Mouse (Mus musculus) intestine, postnatal 0 days (tissue): ENCODE results near the gene Gabrr1. TPM values are rescaled to one million over a fixed set of nuclear protein-coding genes. Genes with fewer than 3 reads are reported as not detected.

Experiments used
- ATAC-seq: fragments of 200-750 bp; cut with Nextera tagmentation; 2 replicates; pipeline ENCODE4 v1.8.0; 2017; ENCODE audit warnings: mild to moderate bottlenecking, moderate TSS enrichment, moderate library complexity
- H3K27ac ChIP-seq: fragments of 300-500 bp; sonication (generic); 2 replicates; pipeline ENCODE4 v1.5.1; 2014; ENCODE audit warnings: mild to moderate bottlenecking, low read depth, low read length, moderate library complexity
- H3K27me3 ChIP-seq: fragments of 300-500 bp; sonication (generic); replicated peaks from 2 replicates; pipeline ENCODE4 v1.6.1; 2014; ENCODE audit warnings: low read length, mixed read lengths; ENCODE audit not compliant: control insufficient read depth, insufficient read depth
- H3K36me3 ChIP-seq: fragments of 300-500 bp; sonication (generic); 2 replicates; pipeline ENCODE4 v1.6.1; 2014; ENCODE audit warnings: mild to moderate bottlenecking, moderate library complexity; ENCODE audit not compliant: control insufficient read depth, insufficient read depth
- H3K4me1 ChIP-seq: fragments of 300-500 bp; sonication (generic); replicated peaks from 2 replicates; pipeline ENCODE4 v1.6.1; 2014; ENCODE audit warnings: antibody characterized with exemption, low read length, mixed read lengths; ENCODE audit not compliant: control insufficient read depth, insufficient read depth
- H3K4me2 ChIP-seq: fragments of 300-500 bp; sonication (generic); replicated peaks from 2 replicates; pipeline ENCODE4 v1.6.1; 2014; ENCODE audit warnings: low read depth, mild to moderate bottlenecking, moderate library complexity
- H3K4me3 ChIP-seq: fragments of 300-500 bp; sonication (generic); 2 replicates; pipeline ENCODE4 v1.5.1; 2014; ENCODE audit warnings: low read depth, low read length
- H3K9ac ChIP-seq: fragments of 300-500 bp; sonication (generic); 2 replicates; pipeline ENCODE4 v1.6.1; 2014; ENCODE audit warnings: mild to moderate bottlenecking, low read depth, low read length
- H3K9me3 ChIP-seq: fragments of 300-500 bp; sonication (generic); 2 replicates; pipeline ENCODE4 v1.6.1; 2016; ENCODE audit warnings: mixed run types; ENCODE audit not compliant: control insufficient read depth
- CTCF ChIP-seq: sonication (generic); IDR thresholded peaks from 2 replicates; pipeline ENCODE4 v1.5.1; 2016; ENCODE audit warnings: low read depth, mild to moderate bottlenecking, control low read depth, antibody characterized with exemption, moderate library complexity
- WGBS: fragments of 180-500 bp; shearing (Covaris S2); extraction: QIAGEN DNeasy Blood & Tissue Kit; methylation state at CpG from one replicate; pipeline ENCODE4 v1.1.7; 2014; 5-methylcytosine and 5-hydroxymethylcytosine counted together
- polyA plus RNA-seq: library from polyadenylated mRNA; unstranded; fragments of >200 nt; fragmentation: Nextera tagmentation; extraction: Ambion mirVana; gene quantifications from 2 replicates; pipeline ENCODE4 v1.2.1, GENCODE M21; 2015

The Gabrr1 gene
- polyA plus RNA-seq, 1 experiment from 2014 or later, result 0.20 TPM

DNA sequence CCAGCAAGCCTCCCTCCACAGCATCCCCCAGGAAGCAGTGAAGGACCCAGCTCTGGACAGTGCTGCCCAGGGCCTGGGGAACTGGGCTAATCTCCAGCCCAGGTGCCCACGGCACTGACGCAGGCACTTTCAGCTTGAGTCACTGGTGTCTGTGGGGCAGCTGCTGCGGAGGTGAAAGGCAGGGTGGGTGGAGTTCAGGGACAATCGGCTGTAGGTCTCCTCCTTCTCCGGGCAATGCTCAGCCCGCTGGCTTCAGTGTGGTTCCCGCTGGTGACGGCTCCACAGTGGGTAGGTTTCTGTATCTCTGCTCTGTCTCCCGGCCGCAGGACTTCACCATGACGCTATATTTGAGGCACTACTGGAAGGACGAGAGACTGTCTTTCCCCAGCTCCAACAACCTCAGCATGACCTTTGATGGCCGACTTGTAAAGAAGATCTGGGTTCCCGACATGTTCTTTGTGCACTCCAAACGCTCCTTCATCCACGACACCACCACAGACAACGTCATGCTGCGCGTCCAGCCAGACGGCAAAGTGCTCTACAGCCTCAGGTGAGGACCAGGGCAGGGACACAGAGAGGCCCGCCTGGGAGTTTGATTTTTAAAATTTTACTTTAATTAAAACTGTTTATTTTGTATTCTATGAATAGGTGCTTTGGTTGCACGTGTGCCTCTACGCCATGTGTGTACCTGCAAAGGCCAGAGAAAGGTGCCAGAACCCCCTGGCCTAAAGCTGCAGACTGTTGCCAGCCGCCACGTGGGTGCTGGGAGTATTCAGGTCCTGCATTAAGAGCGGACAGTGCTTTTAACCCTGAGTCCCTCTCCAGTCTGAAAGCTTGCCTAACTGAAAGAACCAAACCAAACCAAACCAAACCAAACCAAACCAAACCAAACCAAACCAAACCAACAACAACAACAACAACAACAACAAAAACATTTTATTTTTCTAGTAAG, 20.0 kb downstream of the Gabrr1 start:
- H3K4me2 ChIP-seq, result no peak overlapping the region
- no peaks in the 10 kb centered on the region for H3K4me1 ChIP-seq
- H3K9me3 ChIP-seq, result no peaks in the 10 kb centered on the region
- 85% methylated on average over 26 of the region's 26 CpGs for WGBS
- no peak overlapping the region for H3K9ac ChIP-seq
- TF ChIP-seq CTCF, result no peak
- H3K4me3 ChIP-seq, result no peak overlapping the region
- H3K27me3 ChIP-seq, result no peaks in the 10 kb centered on the region
- H3K36me3 ChIP-seq, result no peaks in the 10 kb centered on the region
- ATAC-seq, result no peak
- no peak overlapping the region for H3K27ac ChIP-seq

DNA sequence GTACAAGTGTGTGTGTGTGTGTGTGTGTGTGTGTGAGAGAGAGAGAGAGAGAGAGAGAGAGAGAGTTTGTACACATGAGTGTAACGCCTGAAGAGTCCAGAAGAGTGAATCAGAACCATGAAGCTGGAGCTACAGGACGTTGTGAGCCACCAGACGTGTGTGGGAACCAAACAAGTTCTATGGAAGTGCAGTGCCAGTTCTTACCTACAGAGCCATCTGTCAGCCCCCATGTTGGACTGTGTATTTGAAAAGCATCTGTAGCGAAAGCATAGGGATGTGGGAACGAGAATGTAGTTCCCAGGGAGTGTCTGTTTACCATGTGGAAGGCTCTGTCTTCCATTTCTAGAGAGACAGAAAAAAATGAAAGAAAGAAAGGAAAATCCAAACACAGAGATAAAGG, 51.2 kb downstream of the Gabrr1 start:
- no peak overlapping the region for H3K4me3 ChIP-seq
- no peaks in the 10 kb centered on the region for H3K36me3 ChIP-seq
- H3K9ac ChIP-seq, result no peak overlapping the region
- 75% methylated on average over 5 of the region's 5 CpGs for WGBS
- H3K4me2 ChIP-seq, result no peak overlapping the region
- no peaks in the 10 kb centered on the region for H3K27me3 ChIP-seq
- no peaks in the 10 kb centered on the region for H3K9me3 ChIP-seq
- no peak overlapping the region for H3K27ac ChIP-seq
- H3K4me1 ChIP-seq, result no peaks in the 10 kb centered on the region
- TF ChIP-seq CTCF, result no peak
- ATAC-seq, result no peak

DNA sequence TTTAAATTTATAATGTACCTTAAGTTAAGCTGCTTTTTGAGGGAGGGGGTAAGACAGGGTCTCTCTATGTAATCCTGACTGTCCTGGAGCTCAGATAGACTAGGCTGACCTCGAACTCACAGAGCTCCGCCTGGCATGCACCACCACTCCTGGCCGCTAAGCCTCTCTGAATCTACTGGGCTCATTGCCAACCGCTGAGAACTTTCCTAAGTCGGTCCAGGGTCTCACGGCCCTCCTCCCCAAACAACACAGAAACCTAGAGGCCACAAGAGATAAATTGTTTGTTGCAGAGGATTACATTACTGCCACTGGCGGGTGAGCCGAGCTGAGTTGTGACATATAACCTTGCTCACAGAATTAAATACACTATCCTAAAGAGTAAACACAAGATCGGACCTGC, 55.8 kb downstream of the Gabrr1 start:
- WGBS, result 22% methylated on average over 9 of the region's 9 CpGs

DNA sequence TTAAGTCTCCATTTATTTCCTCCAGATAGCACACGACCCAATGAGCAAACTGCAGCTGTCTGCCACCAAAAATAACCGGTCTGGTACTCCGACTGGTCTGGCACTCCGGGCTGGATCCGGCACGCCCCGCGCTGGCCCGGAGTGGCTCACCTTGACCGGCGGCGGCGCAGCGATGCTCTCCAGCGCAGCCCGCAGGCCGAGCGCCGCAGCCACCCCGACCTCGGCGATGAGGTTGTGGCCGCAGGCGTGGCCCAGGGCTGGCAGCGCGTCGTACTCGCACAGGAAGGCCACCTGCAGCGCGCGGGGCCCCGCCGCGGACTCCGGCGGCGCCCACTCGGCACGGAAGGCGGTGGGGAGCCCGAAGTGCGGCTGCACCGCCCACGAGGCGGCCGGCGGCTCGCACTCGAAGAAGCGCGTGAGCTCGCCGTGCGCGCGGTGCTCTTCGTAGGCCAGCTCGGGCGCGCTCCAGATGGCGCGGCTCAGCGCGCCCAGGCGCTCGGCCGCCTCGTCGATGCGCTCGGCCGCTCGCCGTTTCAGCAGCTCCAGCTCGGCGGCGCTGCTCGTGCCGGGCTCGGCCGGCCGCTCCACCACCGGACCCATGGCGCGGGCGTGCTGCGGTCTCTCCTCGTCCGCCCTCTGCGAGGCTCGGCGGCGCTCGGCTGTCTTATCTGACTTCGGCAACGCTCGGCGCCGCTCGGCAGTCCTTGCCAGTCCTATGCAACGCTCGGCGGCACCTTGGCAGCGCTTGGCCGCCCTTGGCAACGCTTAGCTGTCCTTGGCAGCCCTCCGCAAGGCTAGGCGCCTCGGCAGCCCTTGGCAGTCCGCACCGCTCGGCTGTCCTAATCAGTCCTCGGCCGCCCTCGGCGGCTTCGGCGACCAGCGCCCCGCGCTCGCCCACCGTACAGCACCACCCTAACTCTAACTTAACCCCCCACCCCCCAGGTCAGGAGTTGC, 56.7 kb downstream of the Gabrr1 start:
- peak; percentile 65 for TF ChIP-seq CTCF
- Histone ChIP-seq H3K27me3 (no peaks in the 10 kb centered on the region), H3K9ac (peak overlapping the region; percentile 57), H3K4me3 (peak overlapping the region; percentile 57), H3K36me3 (no peaks in the 10 kb centered on the region), H3K4me2 (peak overlapping the region; percentile 93), H3K27ac (peak overlapping the region; percentile 86), H3K9me3 (no peaks in the 10 kb centered on the region), H3K4me1 (no peaks in the 10 kb centered on the region)
- ATAC-seq, result peak; percentile 91
- WGBS, result under 1% methylated on average over 101 of the region's 123 CpGs

More for the DNA sequence above, 55.8 kb downstream of the Gabrr1 start:
- ATAC-seq, result no peak
- H3K4me1 ChIP-seq, result no peaks in the 10 kb centered on the region
- no peak overlapping the region for H3K27ac ChIP-seq
- H3K9me3 ChIP-seq, result no peaks in the 10 kb centered on the region
- H3K27me3 ChIP-seq, result no peaks in the 10 kb centered on the region
- no peak overlapping the region for H3K9ac ChIP-seq
- H3K4me2 ChIP-seq, result peak overlapping the region; percentile 93
- H3K4me3 ChIP-seq, result peak overlapping the region; percentile 57; the same call in 1 of the 2 replicates
- TF ChIP-seq CTCF, result peak; percentile 34; the same call in 1 of the 2 replicates
- no peaks in the 10 kb centered on the region for H3K36me3 ChIP-seq

DNA sequence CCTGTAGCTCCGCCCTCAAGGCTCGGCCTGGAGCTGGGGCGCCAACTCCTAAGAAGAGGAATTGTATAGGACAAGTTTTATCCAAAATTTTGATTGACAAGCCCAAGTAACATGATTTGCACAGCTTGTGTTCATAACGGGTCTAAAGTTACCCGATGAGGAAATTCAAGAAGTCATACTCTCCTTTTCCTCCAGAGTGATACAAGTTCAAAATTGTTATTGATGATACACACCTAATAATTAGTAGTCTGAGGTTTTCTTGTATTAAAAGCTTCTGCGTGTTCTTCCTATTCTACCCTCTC, 57.4 kb downstream of the Gabrr1 start, which contains the start of gene Pm20d2:
Gene Pm20d2 (minus strand): TSS at position 3 of the 302 bp plus-strand sequence.
- Histone ChIP-seq H3K4me2 (peak within 1 kb of the TSS; percentile 93), H3K9ac (peak within 1 kb of the TSS; percentile 57), H3K9me3 (no peaks in the 10 kb centered on the region), H3K4me1 (no peaks in the 10 kb centered on the region), H3K27me3 (no peaks in the 10 kb centered on the region), H3K36me3 (no peaks in the 10 kb centered on the region), H3K27ac (peak within 1 kb of the TSS; percentile 86), H3K4me3 (peak within 1 kb of the TSS; percentile 57)
- 19% methylated on average over 6 of the region's 6 CpGs for WGBS
- TF ChIP-seq CTCF, result no peak
- ATAC-seq, result no peak

DNA sequence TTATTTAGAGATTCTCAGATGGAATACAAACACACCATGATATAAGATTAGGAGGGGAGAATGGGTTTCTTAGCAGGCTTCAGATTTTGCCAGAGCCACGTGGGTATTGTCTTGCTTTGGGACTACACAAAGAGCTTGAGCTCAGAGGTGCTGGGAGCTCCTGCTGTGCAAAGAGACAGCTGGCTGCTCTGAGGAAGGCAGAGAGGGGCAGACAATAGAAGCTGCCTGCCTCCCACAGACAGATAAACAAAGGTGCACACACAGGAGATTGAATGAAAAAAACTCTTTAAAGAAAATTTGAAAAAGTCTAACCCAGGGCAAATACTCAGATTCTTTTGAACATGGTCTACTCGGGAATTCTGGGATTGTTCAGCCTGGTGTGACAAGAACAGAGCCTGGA, 65.8 kb downstream of the Gabrr1 start:
- Histone ChIP-seq H3K4me3 (no peak overlapping the region), H3K27me3 (no peaks in the 10 kb centered on the region), H3K4me1 (no peaks in the 10 kb centered on the region), H3K27ac (no peak overlapping the region), H3K36me3 (no peaks in the 10 kb centered on the region), H3K4me2 (no peak overlapping the region), H3K9ac (no peak overlapping the region), H3K9me3 (no peaks in the 10 kb centered on the region)
- 19% methylated on average over 2 of the region's 2 CpGs for WGBS
- TF ChIP-seq CTCF, result no peak
- no peak for ATAC-seq
